In genomic region chr2:127363282-127363652, GRCm38 (mm10) we compare ENCODE assay signal across 10 mouse cellular contexts. TPM values are rescaled to one million over a fixed set of nuclear protein-coding genes. Genes with fewer than 3 reads are reported as not detected.
DNase-seq lines count a peak whose midpoint lies in the region; ATAC-seq and TF ChIP-seq lines count a peak whose summit lies in the region.
"Had no signal": no experiment of that assay in that cellular context is flagged by ENCODE, and none has a peak within 500 bp of the region (broad histone marks: within the 10 kb centered on the region; RNA-seq: fewer than 3 reads in every experiment).

No protein-coding gene starts in this region.

- ATAC-seq in heart, embryonic 14.5 days (ENCODE audit: insufficient number of reproducible peaks, insufficient read depth, low FRiP score, low read depth) = no peak
- ATAC-seq in hindbrain, embryonic 14.5 days (ENCODE audit: low FRiP score) = peak; percentile 25; the same call in 1 of the 2 replicates
- ATAC-seq in midbrain, embryonic 13.5 days = peak; percentile 43
- ATAC-seq in erythroid progenitor cell, adult 5-6 weeks (replicated peaks; ENCODE audit: low FRiP score, poor library complexity, severe bottlenecking) = no peak

- H3K9me3 ChIP-seq in heart, embryonic 14.5 days (ENCODE audit: control insufficient read depth, low read length) = no peaks in the 10 kb centered on the region
- H3K9me3 ChIP-seq in ES-E14 (ENCODE audit: control insufficient read depth, insufficient read depth, low read depth, low read length) = no peaks in the 10 kb centered on the region
- no peaks in the 10 kb centered on the region for H3K9me3 ChIP-seq in hindbrain, embryonic 14.5 days (ENCODE audit: control insufficient read depth, low read length)
- no peaks in the 10 kb centered on the region for H3K9me3 ChIP-seq in midbrain, embryonic 13.5 days

- H3K27me3 ChIP-seq in heart, embryonic 14.5 days (ENCODE audit: control insufficient read depth, insufficient read depth, low read length) = peaks cover 62% of the 10 kb centered on the region
- peaks cover 62% of the 10 kb centered on the region for H3K27me3 ChIP-seq in hindbrain, embryonic 14.5 days (ENCODE audit: control insufficient read depth, insufficient read depth, low read length)
- peaks cover 80% of the 10 kb centered on the region for H3K27me3 ChIP-seq in midbrain, embryonic 13.5 days

- intact Hi-C loops in heart, postnatal 25 days (cut with DNase I) = loop anchor here (2.0 to 5.0 kb wide), 4 partner anchors 26 to 194 kb away; no protein-coding TSS in a partner anchor

- WGBS in heart, embryonic 14.5 days = under 1% methylated on average over 25 of the region's 28 CpGs
- WGBS in hindbrain, embryonic 14.5 days = 2% methylated on average over 28 of the region's 28 CpGs
- WGBS in midbrain, embryonic 13.5 days = 1% methylated on average over 28 of the region's 28 CpGs

- peak overlapping the region; percentile 85 for H3K4me2 ChIP-seq in heart, embryonic 14.5 days (ENCODE audit: low read length)
- H3K4me2 ChIP-seq in hindbrain, embryonic 14.5 days (replicated peaks) = peak overlapping the region; percentile 62
- H3K4me2 ChIP-seq in midbrain, embryonic 13.5 days (replicated peaks) = peak overlapping the region; percentile 71

- H3K9ac ChIP-seq in heart, embryonic 14.5 days (ENCODE audit: low read length) = peak overlapping the region; percentile 53
- H3K9ac ChIP-seq in ES-E14 (ENCODE audit: insufficient read depth, low read depth, low read length, poor library complexity, severe bottlenecking) = peak overlapping the region; percentile 34
- 0 out of 2 replicates have a peak overlapping the region, but pooled peaks have one; percentile 25 for H3K9ac ChIP-seq in hindbrain, embryonic 14.5 days
- H3K9ac ChIP-seq in midbrain, embryonic 13.5 days (replicated peaks) = peak overlapping the region; percentile 46; the same call in 1 of the 2 replicates

- in situ Hi-C loops in ES-E14 (cut with MboI; ENCODE audit: low sequenced_read_pairs in 2 of 2, unreplicated experiment in 2 of 2) = no loop called here

- H3K27ac ChIP-seq in heart, embryonic 14.5 days (replicated peaks in 1 of 2; ENCODE audit: control insufficient read depth in 1 of 2, insufficient read depth in 1 of 2, low read depth in 2 of 2, low read length in 2 of 2) = no peak overlapping the region
- no peak overlapping the region for H3K27ac ChIP-seq in ES-E14 (ENCODE audit: insufficient read depth, low read depth, low read length, poor library complexity, severe bottlenecking)
- H3K27ac ChIP-seq in hindbrain, embryonic 14.5 days = no peak overlapping the region
- H3K27ac ChIP-seq in midbrain, embryonic 13.5 days = no peak overlapping the region

- H3K4me3 ChIP-seq in heart, embryonic 14.5 days (ENCODE audit: control insufficient read depth in 1 of 2, insufficient read depth in 1 of 2, low read depth in 1 of 2, low read length in 2 of 2) = peak overlapping the region; percentile 35 to 45
- H3K4me3 ChIP-seq in ES-E14 (ENCODE audit: insufficient read depth in 1 of 2, low read depth in 1 of 2, low read length in 2 of 2, poor library complexity in 1 of 2, severe bottlenecking in 1 of 2) = peak overlapping the region; percentile 63 to 74
- H3K4me3 ChIP-seq in hindbrain, embryonic 14.5 days (replicated peaks; ENCODE audit: low read length) = peak overlapping the region; percentile 35
- H3K4me3 ChIP-seq in midbrain, embryonic 13.5 days (replicated peaks) = peak overlapping the region; percentile 42

- H3K4me1 ChIP-seq in heart, embryonic 14.5 days (ENCODE audit: control insufficient read depth in 2 of 2, insufficient read depth in 2 of 2, low read length in 2 of 2) = peaks cover 0 to 7% of the 10 kb centered on the region in 2 experiments; a peak in 2 of 4 replicates
- peaks cover 0 to 4% of the 10 kb centered on the region in 2 experiments; a peak in 1 of 4 replicates for H3K4me1 ChIP-seq in ES-E14 (ENCODE audit: control insufficient read depth in 2 of 2, insufficient read depth in 2 of 2, low read length in 2 of 2, poor library complexity in 1 of 2)
- H3K4me1 ChIP-seq in hindbrain, embryonic 14.5 days (replicated peaks; ENCODE audit: control insufficient read depth, insufficient read depth, low read length) = 0 out of 2 replicates have a peak, but pooled peaks cover 4% of the 10 kb centered on the region
- peaks cover 21% of the 10 kb centered on the region for H3K4me1 ChIP-seq in midbrain, embryonic 13.5 days (replicated peaks)

- no peaks in the 10 kb centered on the region for H3K36me3 ChIP-seq in heart, embryonic 14.5 days (ENCODE audit: control insufficient read depth, insufficient read depth, low read length)
- no peaks in the 10 kb centered on the region for H3K36me3 ChIP-seq in ES-E14 (ENCODE audit: control insufficient read depth, insufficient read depth, low read length, poor library complexity, severe bottlenecking)
- H3K36me3 ChIP-seq in hindbrain, embryonic 14.5 days (replicated peaks; ENCODE audit: control insufficient read depth, insufficient read depth) = no peaks in the 10 kb centered on the region
- no peaks in the 10 kb centered on the region for H3K36me3 ChIP-seq in midbrain, embryonic 13.5 days

- DNase-seq in heart, postnatal 25 days (ENCODE audit: low spot score) = no peak
- no peak for DNase-seq in ES-E14 (ENCODE audit: low read depth, low spot score)
- DNase-seq in hindbrain, embryonic 14.5 days (ENCODE audit: low spot score) = no peak
- DNase-seq in spleen, postnatal 36 days (ENCODE audit: low spot score in 2 of 2) = no peak
- DNase-seq in T-cell, adult 2 months (ENCODE audit: low spot score) = no peak
- DNase-seq: cerebellum, postnatal 36 days had no signal

TF ChIP-seq in ES-E14, 5 proteins besides CTCF, POLR2A, EP300 and RAD21:
- no peak for TF ChIP-seq CHD2 (IDR thresholded peaks at IDR 0.05; ENCODE audit: low read depth, low read length)
- no peak for TF ChIP-seq MAFK (IDR thresholded peaks at IDR 0.05; ENCODE audit: insufficient read depth, low read depth, low read length)
- no peak for TF ChIP-seq HCFC1 (IDR thresholded peaks at IDR 0.05; ENCODE audit: borderline replicate concordance, insufficient read depth, low read length)
- TF ChIP-seq ZNF384 (IDR thresholded peaks at IDR 0.05; ENCODE audit: low read depth, low read length) = no peak

RNA-seq across cellular contexts. Expression of gene Adra2b, which starts 0.3 kb away (rescaled TPM):
- polyA plus RNA-seq in heart, embryonic 14.5 days (2014; fragmentation: Nextera tagmentation; extraction: Ambion mirVana) = 1.1 and 1.2 TPM in 2 replicates
- under 1 TPM; 0.61 to 0.88 TPM for total RNA-seq in heart, postnatal 25 days (2021)
- 0.90 and 1.5 TPM in 2 replicates for total RNA-seq in ES-E14 (2012; rRNA removed)
- polyA plus RNA-seq in hindbrain, embryonic 14.5 days (2014; fragmentation: Nextera tagmentation; extraction: Ambion mirVana) = 0.53 and 0.79 TPM in 2 replicates
- 0.12 and 0.15 TPM in 2 replicates for polyA plus RNA-seq in midbrain, embryonic 13.5 days (2015; fragmentation: Nextera tagmentation; extraction: Ambion mirVana)
- not detected in 2 replicates for total RNA-seq in erythroid progenitor cell, adult 5-6 weeks (2015; ENCODE audit: low replicate concordance)
- not detected in 2 replicates for total RNA-seq in erythroid progenitor cell, adult 5-6 weeks (2017; ENCODE audit: low replicate concordance)

RNA-seq across cellular contexts. Expression of gene Astl, which starts 24.8 kb away (rescaled TPM):
- not detected in 2 replicates for polyA plus RNA-seq in heart, embryonic 14.5 days (2014; fragmentation: Nextera tagmentation; extraction: Ambion mirVana)
- not detected for total RNA-seq in heart, postnatal 25 days (2021)
- not detected in 2 replicates for total RNA-seq in ES-E14 (2012; rRNA removed)
- polyA plus RNA-seq in hindbrain, embryonic 14.5 days (2014; fragmentation: Nextera tagmentation; extraction: Ambion mirVana) = not detected in 2 replicates
- not detected in 2 replicates for polyA plus RNA-seq in midbrain, embryonic 13.5 days (2015; fragmentation: Nextera tagmentation; extraction: Ambion mirVana)
- total RNA-seq in erythroid progenitor cell, adult 5-6 weeks (2015; ENCODE audit: low replicate concordance) = not detected in 2 replicates
- total RNA-seq in erythroid progenitor cell, adult 5-6 weeks (2017; ENCODE audit: low replicate concordance) = not detected in 2 replicates
- total RNA-seq: left cerebral cortex, postnatal 25 days had no signal

RNA-seq across cellular contexts. Expression of gene Dusp2, which starts 27.3 kb away (rescaled TPM):
- polyA plus RNA-seq in heart, embryonic 14.5 days (2014; fragmentation: Nextera tagmentation; extraction: Ambion mirVana) = 14.5 and 15.9 TPM in 2 replicates
- total RNA-seq in heart, postnatal 25 days (2021) = under 1 TPM; 0.31 to 0.49 TPM
- total RNA-seq in ES-E14 (2012; rRNA removed) = 1.1 and 1.8 TPM in 2 replicates
- 12.5 and 15.2 TPM in 2 replicates for polyA plus RNA-seq in hindbrain, embryonic 14.5 days (2014; fragmentation: Nextera tagmentation; extraction: Ambion mirVana)
- 4.3 and 4.4 TPM in 2 replicates for polyA plus RNA-seq in midbrain, embryonic 13.5 days (2015; fragmentation: Nextera tagmentation; extraction: Ambion mirVana)
- total RNA-seq in erythroid progenitor cell, adult 5-6 weeks (2015; ENCODE audit: low replicate concordance) = 14.8 and 24.7 TPM in 2 replicates
- total RNA-seq in erythroid progenitor cell, adult 5-6 weeks (2017; ENCODE audit: low replicate concordance) = 3.1 and 16.0 TPM in 2 replicates

Comparison
In these comparisons a context has a peak if more than half of its experiments do, and no peak if none do; other contexts are left out.
1. ATAC-seq: peak in hindbrain, embryonic 14.5 days (single experiment) and midbrain, embryonic 13.5 days (single experiment); none in heart, embryonic 14.5 days (single experiment) and erythroid progenitor cell, adult 5-6 weeks (single experiment).
2. Peak in every context shown above with its lines, with median percentiles within 50 percentile points of each other: H3K4me2 ChIP-seq, H3K4me3 ChIP-seq and H3K9ac ChIP-seq.